8 mouse cellular contexts compared by ENCODE assay signal in the genomic region with DNA sequence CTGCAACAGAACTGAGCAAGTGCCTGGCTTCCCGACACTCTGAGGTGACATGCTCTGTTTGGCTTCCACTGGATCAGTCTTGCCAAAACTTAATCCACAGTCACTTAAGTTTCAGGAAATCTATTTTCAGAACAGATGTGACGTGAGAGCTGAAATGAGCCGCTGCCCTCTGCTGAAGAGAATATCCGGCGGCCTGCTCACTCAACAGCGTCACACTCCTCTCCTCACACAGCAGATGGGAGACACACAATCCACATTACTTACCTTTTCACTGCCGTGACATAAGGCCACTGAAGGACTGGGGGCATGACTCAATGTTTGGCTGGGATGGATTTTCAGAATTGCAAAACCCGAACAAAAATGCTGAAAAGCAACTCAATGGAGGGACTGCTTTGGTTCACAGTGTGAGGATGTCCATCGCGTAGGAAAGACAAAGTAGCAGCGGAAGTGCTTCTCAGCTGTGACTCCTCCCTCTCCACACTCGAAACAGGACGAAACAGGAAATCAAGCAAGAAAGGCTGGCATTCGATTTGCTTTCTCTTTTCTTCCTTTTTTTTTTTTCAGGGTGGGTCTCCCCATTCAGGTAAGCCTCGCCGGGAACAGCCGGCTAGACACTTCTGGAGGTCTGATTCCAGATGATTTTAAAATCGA.
DNase-seq lines count a peak whose midpoint lies in the region; ATAC-seq and TF ChIP-seq lines count a peak whose summit lies in the region.

No protein-coding gene starts in this region.

- H3K4me3 ChIP-seq in lung, adult 2 months (replicated peaks; ENCODE audit: extremely low read depth, low read depth, low read length) = peak overlapping the region; percentile 40
- H3K4me3 ChIP-seq in cortical plate, adult 2 months (ENCODE audit: insufficient read depth, low read length) = peak overlapping the region; percentile 11; the same call in 1 of the 2 replicates
- no peak overlapping the region for H3K4me3 ChIP-seq in heart, embryonic 15.5 days
- no peak overlapping the region for H3K4me3 ChIP-seq in intestine, embryonic 15.5 days (replicated peaks)

- DNase-seq in lung, adult 2 months = no peak
- DNase-seq in lung, postnatal 4 days = no peak
- peak; percentile 1 for DNase-seq in lung, postnatal 25 days (ENCODE audit: low spot score)

- H3K27me3 ChIP-seq in heart, embryonic 15.5 days = no peaks in the 10 kb centered on the region
- no peaks in the 10 kb centered on the region for H3K27me3 ChIP-seq in intestine, embryonic 15.5 days (replicated peaks)

- H3K36me3 ChIP-seq in heart, embryonic 15.5 days = no peaks in the 10 kb centered on the region
- H3K36me3 ChIP-seq in intestine, embryonic 15.5 days = no peaks in the 10 kb centered on the region

- TF ChIP-seq CTCF in lung, adult 2 months (IDR thresholded peaks at IDR 0.05; ENCODE audit: insufficient read depth, low read length) = no peak
- no peak for TF ChIP-seq CTCF in cortical plate, adult 2 months (IDR thresholded peaks at IDR 0.05; ENCODE audit: extremely low read depth, insufficient read depth, low read length)

- no peak overlapping the region for H3K27ac ChIP-seq in cortical plate, adult 2 months (ENCODE audit: insufficient read depth, low read length)
- H3K27ac ChIP-seq in heart, embryonic 15.5 days = peak overlapping the region; percentile 69
- H3K27ac ChIP-seq in intestine, embryonic 15.5 days = no peak overlapping the region

- peak overlapping the region; percentile 44 for H3K4me2 ChIP-seq in heart, embryonic 15.5 days
- no peak overlapping the region for H3K4me2 ChIP-seq in intestine, embryonic 15.5 days (replicated peaks)

- no peak for TF ChIP-seq POLR2A in lung, adult 2 months (IDR thresholded peaks at IDR 0.05; ENCODE audit: borderline replicate concordance, extremely low read depth, low read depth, low read length)
- no peak for TF ChIP-seq POLR2A in cortical plate, adult 2 months (IDR thresholded peaks at IDR 0.05; ENCODE audit: extremely low read depth, insufficient read depth, low read length)

- no peaks in the 10 kb centered on the region for H3K4me1 ChIP-seq in lung, adult 2 months (ENCODE audit: control insufficient read depth, insufficient read depth, low read length)
- no peaks in the 10 kb centered on the region for H3K4me1 ChIP-seq in cortical plate, adult 2 months (ENCODE audit: control insufficient read depth, insufficient read depth, low read length)
- H3K4me1 ChIP-seq in heart, embryonic 15.5 days (replicated peaks) = peaks cover 3% of the 10 kb centered on the region
- no peaks in the 10 kb centered on the region for H3K4me1 ChIP-seq in intestine, embryonic 15.5 days (replicated peaks)

- WGBS in lung, adult 2 months = 66% methylated on average over 18 of the region's 18 CpGs
- WGBS in heart, embryonic 15.5 days = 55% methylated on average over 18 of the region's 18 CpGs
- 83% methylated on average over 18 of the region's 18 CpGs for WGBS in intestine, embryonic 15.5 days

- no peaks in the 10 kb centered on the region for H3K9me3 ChIP-seq in heart, embryonic 15.5 days (replicated peaks)
- no peaks in the 10 kb centered on the region for H3K9me3 ChIP-seq in intestine, embryonic 15.5 days

- H3K9ac ChIP-seq in heart, embryonic 15.5 days = no peak overlapping the region
- no peak overlapping the region for H3K9ac ChIP-seq in intestine, embryonic 15.5 days

- peak; percentile 55 for ATAC-seq in heart, embryonic 15.5 days (replicated peaks; ENCODE audit: insufficient number of reproducible peaks, insufficient read depth, low FRiP score, low read depth)
- no peak for ATAC-seq in monocyte, adult 5-6 weeks (replicated peaks; ENCODE audit: insufficient number of reproducible peaks, low FRiP score, low TSS enrichment, poor library complexity, severe bottlenecking)
- no peak for ATAC-seq in megakaryocyte-erythroid progenitor cell, adult 5-6 weeks (replicated peaks; ENCODE audit: low FRiP score, low TSS enrichment, poor library complexity, severe bottlenecking)
- ATAC-seq in intestine, embryonic 15.5 days = no peak

Comparison
In these comparisons a context has a peak if more than half of its experiments do, and no peak if none do; other contexts are left out.
1. H3K4me3 ChIP-seq: peak in lung, adult 2 months (single experiment) and cortical plate, adult 2 months (single experiment); none in heart, embryonic 15.5 days (single experiment) and intestine, embryonic 15.5 days (single experiment).